Mouse (Mus musculus) embryonic fibroblast, embryonic 13.5 days (primary cell): ENCODE data around the gene Scmh1.

Experiments
- CTCF ChIP-seq: IDR thresholded peaks from 2 replicates; pipeline ENCODE4 v1.5.1; 2011; ENCODE audit warnings: mild to moderate bottlenecking, control low read depth, low read length, moderate library complexity, borderline replicate concordance; ENCODE audit not compliant: insufficient read depth
- POLR2A ChIP-seq: IDR thresholded peaks from 2 replicates; pipeline ENCODE4 v1.6.1; 2011; ENCODE audit warnings: low read depth, mild to moderate bottlenecking, control low read depth, low read length, moderate library complexity

- no peak for TF ChIP-seq CTCF
- no peak for TF ChIP-seq POLR2A
Observed at GRCm38 (mm10) chr4:120387968-120388367, 17.1 kb upstream of the Scmh1 start.
